Mouse (Mus musculus) layer of hippocampus, adult 18-20 months (tissue): ENCODE data around the gene Nf1. TPM values are rescaled to one million over a fixed set of nuclear protein-coding genes. Genes with fewer than 3 reads are reported as not detected.

Experiments
- DNase-seq, 2 experiments: peaks; one replicate each; pipeline ENCODE4 v3.0.0; 2022; ENCODE audit warnings: low spot score in 2 of 2
- total RNA-seq, 2 experiments: library from RNA; stranded (reverse); gene quantifications; 2 replicates each; pipeline ENCODE4 v1.2.3; 2021

The Nf1 gene
- total RNA-seq, 2 experiments from 2014 or later: 112 to 116 TPM

DNA sequence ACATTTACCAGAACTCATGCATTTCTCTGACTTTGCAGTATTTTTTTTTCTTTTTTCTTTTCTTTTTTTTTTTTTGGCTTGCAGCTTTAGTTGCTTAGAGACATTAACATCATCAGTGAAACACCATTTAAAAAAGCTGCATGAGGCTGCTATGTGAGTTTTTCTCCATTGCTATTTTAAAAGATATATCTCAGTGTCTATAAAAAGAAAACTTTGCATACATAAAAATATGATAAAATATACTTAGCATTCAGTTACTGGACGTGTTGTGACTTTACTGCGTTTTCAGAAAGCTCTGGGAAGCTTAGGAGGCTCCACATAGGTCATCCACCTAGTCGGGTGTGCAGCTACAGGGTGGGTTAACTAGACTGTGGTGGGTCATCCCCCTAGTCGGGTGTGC lies 120.4 kb downstream of the Nf1 start:
- DNase-seq: no peak

DNA sequence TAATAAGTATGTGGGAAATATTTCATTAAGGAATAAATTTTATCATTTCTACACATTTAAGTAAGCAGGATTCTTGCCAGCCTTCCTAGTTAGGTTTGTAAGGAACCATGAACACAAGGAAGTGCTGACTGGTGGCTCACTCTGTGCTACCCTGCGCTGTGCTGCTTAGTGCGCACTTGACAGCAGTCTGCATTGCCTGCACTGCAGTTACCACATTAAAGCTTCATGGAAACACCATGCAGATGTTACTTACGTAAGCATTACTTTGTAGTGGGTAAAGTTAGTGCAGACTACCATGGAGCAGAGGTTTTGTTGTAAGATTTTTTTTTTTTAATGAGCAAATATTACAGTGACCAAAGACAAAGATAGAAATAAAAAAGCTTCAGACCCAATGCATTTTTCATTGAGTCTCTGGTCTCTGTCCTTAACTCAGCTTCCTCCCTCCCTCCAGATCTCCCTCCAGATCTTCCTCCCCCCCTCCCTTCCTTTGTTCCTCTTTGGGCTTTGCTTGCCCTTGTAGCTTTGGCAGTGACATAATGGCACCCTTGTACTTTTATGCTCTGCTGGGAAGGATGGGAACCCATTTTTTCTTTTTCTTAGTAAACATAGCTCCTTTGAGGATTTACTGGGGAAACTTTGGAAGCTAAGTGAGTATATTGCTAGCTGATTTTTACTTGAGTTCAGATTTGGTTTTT lies 121.4 kb downstream of the Nf1 start:
- no peak for DNase-seq

DNA sequence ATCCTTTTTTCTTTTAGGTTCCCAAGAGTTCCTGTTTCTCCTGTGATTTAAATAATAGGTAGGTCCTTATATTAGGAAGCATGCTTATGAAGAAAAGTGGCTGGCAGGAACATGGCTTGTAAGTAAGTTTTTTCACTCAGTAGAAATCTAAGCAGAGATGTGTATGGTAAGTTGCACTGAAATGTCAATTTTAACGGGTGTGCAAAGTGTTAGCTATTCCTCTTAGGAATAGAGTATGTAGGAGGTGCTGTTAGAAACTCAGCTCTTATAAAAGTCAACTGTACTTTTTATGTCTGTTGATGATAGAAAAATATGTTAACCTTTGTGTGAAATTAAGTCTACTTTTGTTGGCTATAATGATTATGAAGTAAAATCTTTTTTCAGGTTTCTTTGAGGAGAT lies 128.6 kb downstream of the Nf1 start:
- DNase-seq: no peak

DNA sequence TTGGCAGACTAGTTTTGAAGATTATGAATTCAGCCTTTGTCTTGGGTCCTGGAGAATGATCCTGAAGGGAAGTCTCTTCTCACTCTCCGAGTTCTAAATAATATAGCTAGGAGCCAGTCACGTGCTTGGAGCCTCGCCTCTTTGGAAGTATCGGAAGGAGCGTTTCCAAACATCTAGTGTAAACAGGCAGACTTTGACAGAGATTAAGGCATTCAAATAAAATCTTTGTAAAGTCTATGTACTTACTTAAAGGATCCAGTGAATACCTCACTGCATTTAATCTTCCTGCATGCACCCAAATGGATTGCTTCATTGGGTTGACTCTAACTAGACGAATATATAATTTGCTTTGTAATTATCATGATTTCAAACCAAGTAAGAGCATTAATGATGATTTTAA lies 143.9 kb downstream of the Nf1 start:
- DNase-seq: no peak

DNA sequence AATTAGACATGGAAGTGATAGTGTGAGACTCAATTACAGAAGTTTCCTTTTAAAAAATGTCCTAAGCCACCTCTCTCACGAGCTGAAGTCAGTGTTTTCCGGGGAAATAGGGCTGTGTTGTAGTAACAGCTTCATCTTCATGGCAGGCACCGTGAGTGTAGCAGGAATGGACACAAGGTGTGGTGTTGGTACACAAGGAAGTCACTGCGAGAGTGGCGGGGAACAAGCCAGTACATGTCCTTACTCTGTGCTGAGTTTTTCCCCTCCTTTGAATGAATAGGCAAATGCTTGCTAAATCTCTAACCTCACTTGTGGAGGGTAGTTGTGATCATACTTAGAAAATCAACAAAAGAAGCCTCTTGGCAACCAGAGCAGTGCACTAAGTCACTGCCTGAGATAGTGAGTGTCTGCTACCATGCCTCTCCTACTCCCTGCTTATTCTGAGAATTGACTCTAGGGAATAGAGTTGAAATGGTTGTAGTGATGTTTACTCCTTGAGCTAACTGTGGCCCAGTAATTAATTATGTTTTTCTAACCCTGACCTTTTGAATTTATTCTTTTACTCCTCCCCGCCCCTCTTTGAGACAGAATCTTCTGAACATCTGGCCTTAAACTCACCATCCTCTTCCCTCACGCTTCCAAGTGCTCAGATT lies 144.5 kb downstream of the Nf1 start:
- DNase-seq: no peak

DNA sequence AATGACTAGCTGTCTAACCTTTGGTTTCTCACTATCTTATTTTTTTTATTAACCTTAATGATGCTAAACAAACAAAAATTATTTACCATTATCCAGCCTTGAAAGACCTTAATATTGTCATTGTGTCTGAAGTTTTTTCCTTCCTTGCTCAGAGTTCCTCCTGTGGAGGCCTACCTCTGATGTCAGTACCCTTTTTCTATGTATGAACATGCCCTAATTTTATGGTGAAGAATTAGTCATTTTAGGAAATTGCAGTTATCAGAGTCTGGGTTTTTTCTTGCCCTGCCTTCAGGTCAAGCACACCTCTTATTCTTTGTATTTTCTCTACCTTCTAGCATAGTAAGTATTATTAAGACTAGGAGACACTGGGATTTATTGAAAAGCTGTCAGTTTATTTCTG lies 145.2 kb downstream of the Nf1 start:
- DNase-seq: no peak

DNA sequence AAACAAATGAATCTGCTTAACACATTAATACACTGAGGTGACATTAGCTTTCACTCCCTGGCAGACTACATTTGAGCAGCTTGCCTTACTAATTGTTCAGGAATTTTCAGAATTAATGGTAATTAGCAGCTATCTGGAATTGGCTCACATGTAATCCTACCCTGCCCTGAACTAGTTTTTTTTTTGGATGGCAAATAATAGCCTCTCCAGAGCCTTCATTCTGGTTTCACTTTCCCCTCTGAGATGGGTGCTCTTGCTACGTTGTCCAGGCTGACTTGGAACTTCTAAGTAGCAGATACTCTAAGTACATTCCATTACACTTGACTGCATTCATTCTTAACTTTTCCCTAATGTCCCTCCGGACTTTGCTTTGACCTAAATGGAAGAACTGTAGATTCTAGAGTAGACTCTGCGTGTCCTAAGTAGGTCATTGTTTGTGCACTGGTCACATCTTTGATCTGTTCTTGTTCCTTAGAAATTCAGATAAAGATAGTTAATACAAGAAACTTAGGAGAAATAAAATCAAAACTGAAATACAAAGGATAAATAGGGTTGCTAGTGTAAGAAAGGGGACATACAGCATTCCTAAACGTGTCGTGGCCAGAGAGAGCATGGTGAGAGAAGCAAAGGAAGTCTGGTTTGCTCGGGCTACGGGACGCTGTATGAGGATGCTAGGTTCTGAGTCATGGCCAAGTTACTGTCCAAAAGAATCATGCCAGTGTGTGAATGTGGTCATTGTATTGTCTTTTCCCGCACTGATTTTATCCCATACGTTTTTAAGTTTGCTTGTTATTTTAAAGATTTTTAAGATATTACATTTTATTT lies 155.7 kb downstream of the Nf1 start:
- no peak for DNase-seq

DNA sequence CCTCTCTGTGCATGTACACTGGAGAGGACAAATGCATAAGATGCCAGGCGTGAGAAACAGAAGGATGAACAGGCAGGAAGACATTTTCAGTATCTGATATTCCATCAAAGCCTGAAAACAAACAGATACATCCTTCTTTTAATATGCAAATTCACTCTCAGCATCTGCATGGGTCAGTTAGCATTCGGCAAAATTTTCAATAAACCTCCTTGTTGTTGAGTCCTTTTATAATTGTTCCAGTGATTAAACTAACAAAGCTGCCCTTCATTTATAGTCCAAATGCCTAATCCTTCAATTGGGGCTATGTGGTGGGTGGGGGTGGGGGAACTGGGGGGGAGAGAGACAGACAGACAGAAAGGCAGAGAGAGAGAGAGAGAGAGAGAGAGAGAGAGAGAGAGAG lies 163.4 kb downstream of the Nf1 start:
- peak in 1 of 2 experiments; percentile 50 for DNase-seq

DNA sequence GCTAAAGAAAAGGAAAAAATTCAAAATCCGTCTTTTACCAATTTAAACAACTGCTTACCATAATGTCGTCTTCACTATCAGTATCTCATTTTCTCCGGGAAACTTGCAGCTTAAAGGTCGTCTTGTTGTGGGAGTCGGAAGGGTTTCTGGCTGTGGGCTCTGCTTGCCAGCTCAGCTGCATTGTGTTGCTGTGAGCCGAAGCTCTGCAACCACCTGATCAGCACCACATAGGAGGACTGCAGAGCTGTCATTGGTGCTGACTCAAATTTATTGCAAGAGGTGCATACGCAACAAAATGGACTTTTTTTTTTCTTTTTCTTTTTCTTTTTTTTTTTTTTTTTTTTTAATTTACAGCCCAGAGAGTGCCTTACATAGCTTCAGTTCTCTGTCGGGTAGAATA lies 164.4 kb downstream of the Nf1 start, which contains the start of gene Omg:
TSS of gene Omg (minus strand) at position 240 of the 400 bp plus-strand sequence.
- DNase-seq: peak; percentile 64 to 80

DNA sequence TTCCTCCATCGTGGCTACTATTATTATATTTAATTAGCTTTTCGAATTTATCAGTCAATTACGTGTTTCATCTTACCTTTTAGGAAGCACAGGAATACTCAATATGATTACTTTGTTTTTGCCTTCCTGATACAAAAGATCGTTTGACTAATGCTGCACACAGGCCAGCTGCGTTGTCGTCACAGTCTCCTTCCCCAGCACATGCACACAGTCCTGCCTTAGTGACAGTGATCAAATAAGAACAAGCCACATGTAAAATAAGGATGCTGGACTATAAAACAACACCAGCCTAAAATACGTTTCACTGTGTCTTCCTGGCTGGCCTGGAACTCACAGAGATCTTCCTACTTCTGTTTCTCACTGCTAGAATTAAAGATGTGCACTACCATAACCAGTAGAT lies 165.0 kb downstream of the Nf1 start:
- no peak for DNase-seq

DNA sequence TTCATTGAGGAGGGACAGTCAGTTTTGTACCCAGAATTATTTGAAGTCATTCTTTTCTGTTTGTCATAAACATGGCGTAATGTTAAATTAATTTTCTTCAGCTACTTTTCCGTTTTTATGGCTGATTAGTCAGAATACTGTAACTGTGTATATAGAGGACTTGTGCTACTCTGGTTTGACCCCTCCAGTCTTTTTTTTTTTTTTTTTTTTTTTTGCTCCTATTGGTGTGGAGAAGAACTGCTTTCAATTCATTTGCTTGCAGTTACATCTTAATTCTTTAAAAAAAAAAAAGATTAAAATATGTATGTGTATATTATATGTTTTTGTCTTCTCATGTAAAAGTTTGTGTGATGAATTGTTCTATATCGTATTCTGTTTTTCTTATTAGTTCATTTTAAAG lies 172.5 kb downstream of the Nf1 start:
- no peak for DNase-seq

DNA sequence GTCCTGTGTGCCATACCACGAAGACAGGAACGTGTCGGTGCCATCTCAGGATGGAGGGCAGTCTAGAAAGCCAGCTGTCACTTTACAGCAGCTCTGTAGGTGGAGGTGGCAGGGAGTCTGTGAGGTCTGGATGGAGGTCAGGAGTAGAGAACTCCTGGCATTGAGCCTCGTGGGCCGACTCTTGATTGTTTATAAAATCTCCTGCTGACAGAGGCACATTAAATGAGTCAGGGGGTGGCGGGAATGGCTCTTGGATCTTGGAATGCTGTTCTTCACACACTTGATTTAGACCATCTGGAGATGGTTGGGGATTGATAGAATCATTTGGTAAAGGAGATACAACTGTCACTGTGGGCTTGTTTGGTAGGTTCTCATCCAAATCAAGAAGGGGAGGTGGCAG lies 175.8 kb downstream of the Nf1 start:
- DNase-seq: no peak

DNA sequence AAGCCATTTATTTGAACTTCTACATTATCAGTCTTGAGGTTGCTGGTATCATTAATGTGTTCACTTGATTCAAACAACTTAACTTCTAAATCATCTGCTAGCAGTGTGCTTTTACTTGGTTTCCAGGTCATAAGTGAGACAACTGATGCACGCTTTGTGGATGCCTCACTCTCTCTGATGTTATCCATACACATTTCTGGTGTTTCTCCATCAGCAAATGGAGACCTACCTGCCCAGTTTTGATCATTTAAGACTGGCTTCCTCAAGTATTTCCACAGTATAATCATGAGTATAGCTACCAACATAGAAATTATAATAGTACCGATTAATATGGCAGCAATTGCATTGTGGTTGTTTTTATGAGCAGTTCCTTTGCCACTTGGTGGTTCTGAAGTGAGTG lies 176.3 kb downstream of the Nf1 start:
- no peak for DNase-seq

DNA sequence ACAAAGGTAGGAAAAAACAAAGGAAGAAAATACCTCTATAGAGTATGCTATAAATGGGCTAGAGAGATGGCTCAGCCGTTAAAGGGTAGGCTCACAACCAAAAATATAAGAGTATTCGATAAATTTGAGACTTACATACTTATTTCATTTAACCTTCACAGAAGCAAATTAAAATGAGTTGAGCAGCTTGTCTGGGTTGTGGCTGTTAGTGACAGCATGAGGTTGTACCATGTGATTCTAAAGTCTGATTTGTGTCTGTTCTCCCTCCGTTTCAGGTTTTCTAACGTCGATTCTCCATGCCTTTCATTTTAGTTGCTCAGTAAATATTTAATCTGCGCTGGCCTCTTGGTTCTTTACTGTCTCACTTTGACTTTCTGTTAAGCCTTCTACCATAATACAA lies 179.8 kb downstream of the Nf1 start:
- DNase-seq: no peak

DNA sequence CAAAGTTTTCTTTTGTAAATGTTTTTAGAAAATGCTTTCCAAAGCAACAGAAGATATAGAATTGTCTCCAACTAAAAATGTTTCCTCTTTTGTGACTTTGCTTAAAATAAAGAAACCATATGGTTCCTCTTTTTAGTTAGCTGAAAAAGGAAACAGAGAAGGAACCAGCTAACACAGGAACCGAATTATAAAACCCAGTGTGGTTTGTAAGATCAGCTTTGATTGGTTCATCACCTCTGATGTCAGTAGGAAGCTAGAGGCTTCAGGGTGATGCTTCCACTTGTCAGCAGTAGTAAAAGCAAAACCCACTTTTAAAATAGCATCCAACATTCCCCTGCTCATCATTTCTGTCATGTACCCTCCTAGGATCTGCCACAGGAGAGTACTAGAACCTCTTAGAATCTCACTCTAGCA lies 180.4 kb downstream of the Nf1 start:
- DNase-seq: peak in 1 of 2 experiments; percentile 53

DNA sequence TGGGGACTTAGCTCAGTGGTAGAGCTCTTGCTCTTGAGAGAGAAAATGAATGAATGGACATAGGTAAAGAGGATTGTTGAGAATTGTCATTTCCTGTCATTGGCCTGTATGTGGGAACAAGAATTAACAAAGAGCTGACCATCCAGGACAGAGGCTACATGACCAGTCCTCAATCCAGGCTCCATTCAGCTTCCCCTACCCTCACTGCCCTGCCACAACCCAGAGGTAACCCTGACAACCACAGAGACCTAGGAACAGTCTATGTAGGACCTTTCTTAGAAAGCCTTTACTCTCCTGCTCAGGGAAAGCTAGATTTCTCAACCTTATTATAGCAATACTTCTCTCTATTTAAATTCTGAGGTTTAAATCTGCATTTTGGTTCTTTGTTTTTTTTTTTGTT lies 181.3 kb downstream of the Nf1 start:
- no peak for DNase-seq

DNA sequence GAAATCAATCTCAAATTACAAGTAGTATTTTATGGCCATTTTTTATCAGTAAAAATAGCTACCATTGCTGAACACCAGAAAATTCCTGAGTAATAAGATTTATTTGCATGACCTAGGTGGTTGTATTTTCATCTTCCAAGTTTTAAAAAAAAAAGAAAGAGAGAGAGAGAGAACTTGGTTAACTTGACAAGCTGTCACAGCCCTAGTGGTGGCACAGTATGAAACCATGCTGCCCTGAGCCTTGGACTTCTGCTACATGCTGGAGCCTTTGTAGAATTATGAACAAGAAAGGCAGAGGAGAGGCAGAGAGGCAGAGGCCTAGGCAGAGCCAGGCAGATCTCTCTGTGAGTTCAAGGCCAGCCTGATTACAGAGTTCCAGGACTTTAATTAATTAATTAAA lies 182.4 kb downstream of the Nf1 start:
- no peak for DNase-seq

DNA sequence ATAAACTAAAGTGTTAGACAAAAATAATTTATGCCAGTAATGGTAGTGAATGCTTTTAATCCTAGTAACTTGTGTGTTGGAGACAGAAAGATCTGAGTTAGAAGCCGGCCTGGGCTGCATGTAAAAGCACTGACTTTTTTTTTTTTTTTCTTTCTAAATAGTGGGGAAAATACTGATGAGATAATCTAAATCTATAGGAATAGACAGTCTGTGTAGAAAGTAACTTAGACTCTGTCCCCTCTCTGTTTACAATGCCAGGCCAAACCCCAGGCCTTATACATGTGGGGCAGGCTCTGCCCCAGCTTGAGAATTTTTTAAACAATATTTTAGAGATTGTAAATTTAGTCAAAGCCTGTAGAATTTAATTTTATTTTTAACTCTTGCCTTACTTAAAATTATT lies 183.5 kb downstream of the Nf1 start:
- no peak for DNase-seq

DNA sequence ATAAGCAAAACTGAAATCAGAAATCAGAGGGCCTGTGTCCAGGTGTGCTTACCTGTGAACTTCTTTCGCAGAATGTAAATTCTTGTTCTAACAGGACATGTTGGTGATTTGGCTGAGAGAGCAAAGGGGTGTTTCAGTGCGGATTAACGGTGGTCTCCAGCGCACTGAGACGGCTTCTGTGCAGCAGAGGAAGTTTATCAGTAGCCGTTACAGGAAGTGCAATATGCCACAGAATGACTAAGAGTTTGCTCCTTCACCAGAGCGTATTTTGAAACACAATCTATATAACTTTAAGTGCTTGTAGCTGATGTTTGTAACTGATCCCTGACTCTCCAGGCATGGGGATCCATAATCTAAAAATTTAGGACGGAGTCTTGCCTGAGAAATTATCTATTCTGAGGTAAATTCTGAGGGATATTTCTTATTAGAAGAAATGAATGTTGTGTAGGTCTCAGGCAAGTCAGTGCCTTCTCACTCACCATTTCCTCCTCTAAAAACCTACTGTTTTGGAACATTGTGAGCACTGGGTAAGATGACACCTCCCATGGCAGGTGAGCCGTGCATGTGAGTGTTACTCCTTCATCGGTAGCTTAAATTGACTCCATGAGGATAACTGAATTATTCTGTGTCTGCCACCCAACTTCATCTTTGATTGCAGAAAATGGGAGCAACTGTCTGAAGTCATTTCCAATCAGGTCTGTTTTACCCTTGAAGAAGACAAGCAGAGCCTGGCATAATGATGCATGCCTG lies 184.2 kb downstream of the Nf1 start, which contains the start of gene Evi2b:
TSS of gene Evi2b (minus strand) at position 203 of the 750 bp plus-strand sequence.
- no peak for DNase-seq

DNA sequence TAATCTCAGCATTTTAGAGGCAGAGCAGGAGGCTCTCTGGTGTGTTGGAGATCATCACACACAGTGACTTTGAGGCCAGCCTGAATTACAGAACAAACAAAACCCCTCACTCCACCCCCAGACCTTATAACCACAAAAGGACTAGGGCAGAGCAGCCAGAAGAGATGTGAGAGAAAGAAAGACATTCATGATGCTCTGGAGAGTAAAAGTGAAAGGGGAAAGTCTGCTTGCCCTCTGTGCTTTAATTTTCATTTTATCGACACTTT lies 184.8 kb downstream of the Nf1 start:
- DNase-seq: no peak

DNA sequence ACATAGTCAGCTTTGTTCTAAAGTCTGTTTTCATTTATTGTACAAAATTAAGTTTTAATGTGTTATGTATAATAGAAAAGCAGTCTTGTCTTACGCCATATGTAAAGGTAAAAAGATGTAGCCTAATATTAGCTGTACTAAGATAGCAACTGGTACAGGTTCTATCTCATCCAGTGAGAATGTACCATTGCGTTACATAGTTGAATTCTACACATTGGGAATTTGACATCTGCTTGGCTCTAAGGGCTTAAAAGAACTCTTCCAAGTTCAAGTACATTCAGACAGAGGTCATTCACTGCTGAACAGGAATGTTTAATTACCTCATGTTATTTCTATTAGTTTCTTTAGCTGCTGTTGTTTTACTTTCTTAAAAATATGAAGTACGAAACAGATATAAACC lies 187.1 kb downstream of the Nf1 start:
- DNase-seq: no peak
